Mouse (Mus musculus): Measurements from ENCODE around the gene Igsf9.

- no peak for TF ChIP-seq POLR2A (IDR thresholded peaks at IDR 0.05; ENCODE audit: borderline replicate concordance, extremely low read depth, low read depth, low read length)
- TF ChIP-seq CTCF (IDR thresholded peaks at IDR 0.05; ENCODE audit: insufficient read depth, low read length) = no peak
Observed at GRCm38 (mm10) chr1:172485821-172486220, 4.2 kb downstream of the Igsf9 start.

Data from lung, adult 2 months (tissue).